Mouse (Mus musculus) liver, postnatal 0 days (tissue): ENCODE results near the gene Epha5. TPM values are rescaled to one million over a fixed set of nuclear protein-coding genes. Genes with fewer than 3 reads are reported as not detected.

Experiments used
- ATAC-seq: fragments of 200-750 bp; cut with Nextera tagmentation; 2 replicates; pipeline ENCODE4 v1.8.0; 2017; ENCODE audit warnings: mild to moderate bottlenecking, moderate library complexity
- DNase-seq: peaks from one replicate; pipeline ENCODE4 v3.0.0-alpha.2; 2016
- H3K27ac ChIP-seq: fragments of 300-500 bp; sonication (generic); 2 replicates; pipeline ENCODE4 v1.5.1; 2014; ENCODE audit warnings: antibody characterized with exemption, moderate library complexity, mild to moderate bottlenecking, low read depth
- H3K27me3 ChIP-seq: fragments of 300-500 bp; sonication (generic); 2 replicates; pipeline ENCODE4 v1.6.1; 2014; ENCODE audit warnings: low read length, control low read depth, mixed read lengths; ENCODE audit not compliant: insufficient read depth
- H3K36me3 ChIP-seq: fragments of 300-500 bp; sonication (generic); replicated peaks from 2 replicates; pipeline ENCODE4 v1.6.1; 2014; ENCODE audit warnings: mild to moderate bottlenecking, control low read depth, low read length, moderate library complexity, mixed read lengths; ENCODE audit not compliant: insufficient read depth
- H3K4me1 ChIP-seq: fragments of 300-500 bp; sonication (generic); 2 replicates; pipeline ENCODE4 v1.6.1; 2014; ENCODE audit warnings: antibody characterized with exemption, mild to moderate bottlenecking, control low read depth; ENCODE audit not compliant: insufficient read depth
- H3K4me2 ChIP-seq: fragments of 300-500 bp; sonication (generic); 2 replicates; pipeline ENCODE4 v1.6.1; 2014; ENCODE audit warnings: low read depth, mild to moderate bottlenecking, low read length, moderate library complexity, mixed read lengths
- H3K4me3 ChIP-seq: fragments of 300-500 bp; sonication (generic); 2 replicates; pipeline ENCODE4 v1.5.1; 2014; ENCODE audit warnings: low read depth, low read length
- H3K9ac ChIP-seq: fragments of 300-500 bp; sonication (generic); replicated peaks from 2 replicates; pipeline ENCODE4 v1.6.1; 2014; ENCODE audit warnings: mild to moderate bottlenecking, moderate library complexity
- H3K9me3 ChIP-seq: fragments of 300-500 bp; sonication (generic); 2 replicates; pipeline ENCODE4 v1.6.1; 2016; ENCODE audit warnings: mild to moderate bottlenecking, control low read depth, low read length, mixed read lengths
- CTCF ChIP-seq: sonication (generic); IDR thresholded peaks from 2 replicates; pipeline ENCODE4 v1.5.1; 2016; ENCODE audit warnings: antibody characterized with exemption, low read depth
- EP300 ChIP-seq: IDR thresholded peaks from 2 replicates; pipeline ENCODE4 v1.6.1; 2016; ENCODE audit warnings: antibody characterized with exemption, low read depth, mild to moderate bottlenecking
- WGBS: fragments of 180-500 bp; shearing (Covaris S2); extraction: QIAGEN DNeasy Blood & Tissue Kit; methylation state at CpG from one replicate; pipeline ENCODE4 v1.1.7; 2014; ENCODE audit not compliant: insufficient replicate concordance; 5-methylcytosine and 5-hydroxymethylcytosine counted together
- polyA plus RNA-seq: library from polyadenylated mRNA; unstranded; fragments of >200 nt; fragmentation: Nextera tagmentation; extraction: Ambion mirVana; gene quantifications from 2 replicates; pipeline ENCODE4 v1.2.1, GENCODE M21; 2015

Epha5 gene
- not detected in 2 replicates for polyA plus RNA-seq

- H3K9ac ChIP-seq: no peak within 1 kb of the TSS
- H3K4me2 ChIP-seq: peak within 1 kb of the TSS; percentile 68
- no peaks in the 10 kb centered on the region for H3K9me3 ChIP-seq
- TF ChIP-seq CTCF (no peak), EP300 (no peak)
- under 1% methylated on average over 51 of the region's 67 CpGs for WGBS
- peaks cover 4% of the 10 kb centered on the region; the same call in 1 of the 2 replicates for H3K4me1 ChIP-seq
- H3K27me3 ChIP-seq: peaks cover 27% of the 10 kb centered on the region
- peak; percentile 37 for DNase-seq
- H3K4me3 ChIP-seq: peak within 1 kb of the TSS; percentile 37
- no peak within 1 kb of the TSS for H3K27ac ChIP-seq
- ATAC-seq: peak; percentile 61
- H3K36me3 ChIP-seq: no peaks in the 10 kb centered on the region
These were observed at the start of gene Epha5 for GRCm38 (mm10) chr5:84417062-84417879. Gene Epha5, minus strand, starts transcription at chr5:84417382.

- H3K4me3 ChIP-seq: no peak overlapping the region
- DNase-seq (no peak), ATAC-seq (no peak)
- TF ChIP-seq EP300 (no peak), CTCF (no peak)
- WGBS: 66% methylated on average over 3 of the region's 3 CpGs
- no peaks in the 10 kb centered on the region for H3K9me3 ChIP-seq
- no peaks in the 10 kb centered on the region for H3K27me3 ChIP-seq
- H3K4me1 ChIP-seq: no peaks in the 10 kb centered on the region
- no peak overlapping the region for H3K9ac ChIP-seq
- no peaks in the 10 kb centered on the region for H3K36me3 ChIP-seq
- H3K4me2 ChIP-seq: no peak overlapping the region
- H3K27ac ChIP-seq: no peak overlapping the region
These were observed 39.0 kb upstream of the Epha5 start for GRCm38 (mm10) chr5:84456216-84456615.

- no peak for DNase-seq
- no peak overlapping the region for H3K27ac ChIP-seq
- H3K9ac ChIP-seq: no peak overlapping the region
- TF ChIP-seq CTCF: no peak
- TF ChIP-seq EP300: no peak
- no peaks in the 10 kb centered on the region for H3K27me3 ChIP-seq
- ATAC-seq: no peak
- WGBS: 76% methylated on average over 4 of the region's 4 CpGs
- H3K4me1 ChIP-seq: no peaks in the 10 kb centered on the region
- no peaks in the 10 kb centered on the region for H3K36me3 ChIP-seq
- no peaks in the 10 kb centered on the region for H3K9me3 ChIP-seq
- no peak overlapping the region for H3K4me2 ChIP-seq
- H3K4me3 ChIP-seq: no peak overlapping the region
These were observed 37.5 kb upstream of the Epha5 start for GRCm38 (mm10) chr5:84454641-84455040.

GRCm38 (mm10) chr5:84453839-84454238, 36.7 kb upstream of the Epha5 start:
- 66% methylated on average over 2 of the region's 2 CpGs for WGBS
- H3K9ac ChIP-seq: no peak overlapping the region
- DNase-seq (no peak), ATAC-seq (no peak)
- H3K4me2 ChIP-seq: no peak overlapping the region
- H3K27ac ChIP-seq: no peak overlapping the region
- H3K9me3 ChIP-seq: no peaks in the 10 kb centered on the region
- H3K36me3 ChIP-seq: no peaks in the 10 kb centered on the region
- no peak for TF ChIP-seq EP300
- TF ChIP-seq CTCF: no peak
- no peaks in the 10 kb centered on the region for H3K27me3 ChIP-seq
- H3K4me1 ChIP-seq: no peaks in the 10 kb centered on the region
- no peak overlapping the region for H3K4me3 ChIP-seq

- Histone ChIP-seq H3K9ac (no peak overlapping the region), H3K9me3 (no peaks in the 10 kb centered on the region), H3K27me3 (no peaks in the 10 kb centered on the region), H3K4me2 (no peak overlapping the region), H3K27ac (no peak overlapping the region), H3K4me1 (no peaks in the 10 kb centered on the region), H3K36me3 (no peaks in the 10 kb centered on the region), H3K4me3 (no peak overlapping the region)
- DNase-seq (no peak), ATAC-seq (no peak)
- TF ChIP-seq EP300 (no peak), CTCF (no peak)
- WGBS: 83% methylated on average over 2 of the region's 2 CpGs
These were observed 23.1 kb upstream of the Epha5 start for GRCm38 (mm10) chr5:84440232-84440631.

- H3K27ac ChIP-seq: no peak overlapping the region
- ATAC-seq (no peak), DNase-seq (peak; percentile 11)
- H3K4me2 ChIP-seq: peak overlapping the region; percentile 68
- H3K9me3 ChIP-seq: no peaks in the 10 kb centered on the region
- H3K36me3 ChIP-seq: no peaks in the 10 kb centered on the region
- H3K9ac ChIP-seq: no peak overlapping the region
- H3K4me3 ChIP-seq: 0 out of 2 replicates have a peak overlapping the region, but pooled peaks have one; percentile 37
- H3K4me1 ChIP-seq: peaks cover 4% of the 10 kb centered on the region; the same call in 1 of the 2 replicates
- H3K27me3 ChIP-seq: peaks cover 27% of the 10 kb centered on the region
- TF ChIP-seq EP300 (no peak), CTCF (no peak)
- under 1% methylated on average over 44 of the region's 45 CpGs for WGBS
These were observed 991 bp downstream of the Epha5 start for GRCm38 (mm10) chr5:84415961-84416821.
